Mouse (Mus musculus): ENCODE data around the gene Trex1.

Gene Trex1

GRCm38 (mm10) chr9:109091802-109092201 lies 32.3 kb upstream of the Trex1 start:
- in situ Hi-C loops (cut with MboI, MseI) = loop anchor here (10.0 kb wide), 1 partner anchor 237 kb away; the partner anchor contains the start of gene Slc26a6

DNA sequence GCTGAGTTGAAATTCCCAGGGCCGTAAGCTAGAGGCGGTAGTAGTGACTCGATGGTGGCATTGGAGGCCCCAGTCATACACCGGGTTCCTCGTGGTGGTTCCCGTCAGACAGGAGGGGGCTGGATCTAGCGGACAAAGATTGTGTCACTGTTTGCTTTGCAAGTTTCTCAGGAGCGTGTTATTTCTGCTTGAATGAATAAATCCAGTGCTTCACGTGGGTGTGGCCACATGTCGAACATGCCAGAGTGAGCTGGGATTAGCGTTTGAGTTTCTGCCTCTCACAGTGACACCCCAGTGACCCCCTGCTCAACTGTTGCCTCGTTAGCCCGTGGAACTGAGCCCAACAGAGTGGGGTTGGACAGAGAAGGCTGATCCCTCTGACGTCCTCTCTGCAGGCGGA lies 30.9 kb upstream of the Trex1 start:
- in situ Hi-C loops (cut with MboI, MseI) = loop anchor here (10.0 kb wide), 1 partner anchor 236 kb away; the partner anchor contains the start of gene Slc26a6

DNA sequence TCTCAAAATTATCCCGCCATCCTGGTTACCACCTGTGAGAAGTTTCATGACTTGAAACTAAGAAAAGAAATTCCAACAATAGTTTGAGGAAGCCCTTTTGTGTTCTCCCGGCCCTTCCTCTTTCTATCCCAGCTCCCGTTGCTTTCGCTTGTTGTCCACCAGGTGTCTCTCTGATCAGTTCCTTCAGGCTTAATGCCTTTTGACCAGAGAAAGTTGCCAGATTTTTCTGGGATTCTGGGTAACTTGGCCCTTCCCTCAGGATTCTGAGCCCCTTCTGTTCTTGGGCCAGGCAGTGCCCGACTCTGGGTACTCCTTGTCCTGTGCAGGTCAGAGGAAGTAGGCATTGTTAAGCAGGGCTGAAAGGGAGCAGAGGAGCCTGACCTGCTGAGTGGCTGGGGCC lies 28.5 kb upstream of the Trex1 start:
- in situ Hi-C loops (cut with MboI, MseI) = no loop called here

- in situ Hi-C loops (cut with MboI, MseI) = loop anchor here (5.0 kb wide), 1 partner anchor 37 kb away; no protein-coding TSS in a partner anchor
Observed at GRCm38 (mm10) chr9:109084922-109085321, 25.4 kb upstream of the Trex1 start.

GRCm38 (mm10) chr9:109082124-109082800 lies 22.7 kb upstream of the Trex1 start, which contains the start of the genes Ccdc51 and Tma7:
Ccdc51 (plus strand) TSS chr9:109082493.
Tma7 (minus strand) TSS chr9:109082587.
- in situ Hi-C loops (cut with MboI, MseI) = loop anchor here (5.0 kb wide), 1 partner anchor 40 kb away; no protein-coding TSS in a partner anchor

DNA sequence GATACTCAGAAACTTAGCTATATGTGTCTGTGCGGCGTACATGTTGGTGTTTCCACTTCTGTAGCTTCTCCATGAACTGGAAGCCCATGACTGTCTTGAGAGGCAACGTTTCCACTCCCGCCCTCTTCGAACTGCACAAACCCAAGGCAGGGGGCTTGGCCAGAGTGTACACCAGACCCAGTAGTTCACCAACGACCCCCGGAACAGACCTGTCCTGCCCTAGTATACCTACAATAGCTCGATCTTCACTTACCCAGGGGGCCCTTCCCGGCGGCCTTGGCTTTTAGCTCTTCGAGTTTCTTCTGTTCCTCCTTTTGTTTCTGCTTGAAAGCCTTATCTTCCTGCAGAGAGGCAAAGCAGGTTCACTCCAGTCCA lies 22.2 kb upstream of the Trex1 start:
- in situ Hi-C loops (cut with MboI, MseI) = loop anchor here (5.0 kb wide), 1 partner anchor 41 kb away; no protein-coding TSS in a partner anchor

DNA sequence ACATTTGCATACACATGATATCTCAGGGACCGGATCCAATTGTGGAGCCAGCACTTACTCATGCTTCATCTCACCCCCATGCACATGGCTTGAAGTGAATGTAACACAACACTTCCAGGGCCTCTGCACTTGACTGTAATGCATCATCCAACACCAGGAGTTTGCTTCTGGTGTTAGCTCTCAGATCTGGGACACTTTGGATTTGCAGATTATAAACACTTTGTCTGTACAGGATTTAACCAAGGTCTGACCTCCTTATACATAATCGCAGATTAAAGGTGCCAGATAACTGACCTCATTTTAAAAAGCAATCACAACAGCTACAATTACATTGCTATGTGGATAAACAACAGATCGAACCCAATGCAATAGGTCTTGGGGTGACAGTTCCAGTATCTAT lies 21.0 kb upstream of the Trex1 start:
- in situ Hi-C loops (cut with MboI, MseI) = loop anchor here (5.0 kb wide), 1 partner anchor 42 kb away; no protein-coding TSS in a partner anchor

GRCm38 (mm10) chr9:109073661-109074573 lies 14.4 kb upstream of the Trex1 start, which contains the start of gene Atrip:
Atrip (minus strand) TSS chr9:109074124.
- in situ Hi-C loops (cut with MboI, MseI) = no loop called here

GRCm38 (mm10) chr9:109068095-109068735 lies 8.7 kb upstream of the Trex1 start:
- in situ Hi-C loops (cut with MboI, MseI) = no loop called here

DNA sequence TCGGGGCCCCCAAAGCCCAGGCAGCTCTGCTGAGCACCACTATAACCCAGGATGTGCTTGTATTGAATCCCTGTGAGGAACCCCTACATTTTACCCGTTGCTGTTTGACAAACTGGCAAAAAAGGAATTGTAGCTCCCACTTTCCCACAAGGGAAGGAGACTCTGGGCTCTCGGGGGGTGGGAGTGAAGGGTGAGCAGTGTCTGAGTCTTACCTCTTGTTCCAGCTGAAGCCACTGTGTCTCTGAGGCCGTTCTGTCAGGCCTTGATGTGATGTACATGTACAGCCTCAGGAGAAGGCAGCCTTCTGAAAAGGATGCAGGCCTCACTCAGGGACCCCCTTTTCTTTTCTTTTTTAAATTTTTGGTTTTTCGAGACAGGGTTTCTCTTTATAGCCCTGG lies 1.4 kb upstream of the Trex1 start:
- in situ Hi-C loops (cut with MboI, MseI) = no loop called here

GRCm38 (mm10) chr9:109060184-109060897 lies 807 bp upstream of the Trex1 start:
- in situ Hi-C loops (cut with MboI, MseI) = no loop called here

DNA sequence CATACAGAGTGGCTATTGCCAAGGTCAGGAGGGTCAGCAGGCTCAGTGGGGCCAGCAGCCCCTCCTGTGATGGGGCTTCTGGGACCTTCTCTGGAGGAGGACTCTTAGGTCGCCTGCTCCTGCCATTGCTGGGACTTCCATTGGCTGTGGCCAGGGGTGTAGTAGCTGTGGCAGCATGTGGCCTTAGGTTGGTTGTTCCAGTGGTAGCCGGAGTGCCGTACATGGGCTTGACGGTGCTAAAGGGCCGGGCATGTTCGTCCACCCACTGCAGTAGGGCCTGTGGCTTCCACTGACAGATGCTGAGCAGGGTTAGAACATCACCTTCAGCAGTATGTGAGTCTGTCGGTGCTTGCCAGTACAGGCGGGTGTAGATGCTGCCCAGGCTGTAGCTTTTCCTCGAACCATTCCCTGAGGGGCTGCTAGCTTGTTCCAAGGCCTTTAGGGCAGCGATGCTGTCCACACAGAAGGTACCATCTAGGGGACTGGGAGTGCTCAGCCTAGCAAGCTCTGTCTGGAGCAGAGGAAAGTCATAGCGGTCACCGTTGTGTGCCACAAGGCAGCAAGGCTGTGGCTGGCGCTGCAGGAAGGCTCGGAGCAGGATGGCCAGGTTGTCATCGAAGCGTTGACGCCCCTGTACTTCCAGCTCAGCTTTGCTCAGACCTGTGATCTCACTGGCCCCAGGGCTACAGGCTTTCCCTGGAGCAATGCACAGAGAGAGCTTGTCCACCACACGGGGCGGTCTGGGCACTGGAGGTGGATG lies 1.3 kb downstream of the Trex1 start:
- in situ Hi-C loops (cut with MboI, MseI) = loop anchor here (5.0 to 10.0 kb wide), 2 partner anchors 481 to 1753 kb away; partner anchors contain the start of gene Wdr6

DNA sequence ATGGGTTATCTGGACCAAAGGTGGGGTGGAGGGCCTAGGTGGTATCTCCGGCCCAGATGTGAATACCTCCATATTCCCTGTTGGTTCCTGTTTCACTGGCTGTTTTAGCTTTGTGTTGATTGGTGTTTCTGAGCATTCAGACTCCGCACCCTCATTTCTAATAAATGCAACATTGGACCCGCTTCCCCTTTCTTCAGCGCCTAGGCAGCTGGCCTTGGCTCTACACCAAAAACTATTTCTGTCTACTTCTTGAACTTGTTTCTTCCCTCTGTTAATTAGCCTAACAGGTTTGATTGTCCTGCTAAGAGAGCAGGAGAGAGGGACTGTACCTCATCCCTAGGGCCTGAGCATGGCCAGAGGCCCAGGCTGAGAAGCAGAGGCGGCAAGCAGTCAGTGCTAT lies 2.0 kb downstream of the Trex1 start:
- in situ Hi-C loops (cut with MboI, MseI) = loop anchor here (5.0 to 10.0 kb wide), 2 partner anchors 480 to 1753 kb away; partner anchors contain the start of gene Wdr6

- in situ Hi-C loops (cut with MboI, MseI) = loop anchor here (5.0 to 10.0 kb wide), 2 partner anchors 480 to 1752 kb away; partner anchors contain the start of gene Wdr6
Observed at GRCm38 (mm10) chr9:109056916-109057315, 2.6 kb downstream of the Trex1 start.

GRCm38 (mm10) chr9:109056081-109056690 lies 3.3 kb downstream of the Trex1 start:
- in situ Hi-C loops (cut with MboI, MseI) = loop anchor here (5.0 to 10.0 kb wide), 2 partner anchors 479 to 1751 kb away; partner anchors contain the start of gene Wdr6

DNA sequence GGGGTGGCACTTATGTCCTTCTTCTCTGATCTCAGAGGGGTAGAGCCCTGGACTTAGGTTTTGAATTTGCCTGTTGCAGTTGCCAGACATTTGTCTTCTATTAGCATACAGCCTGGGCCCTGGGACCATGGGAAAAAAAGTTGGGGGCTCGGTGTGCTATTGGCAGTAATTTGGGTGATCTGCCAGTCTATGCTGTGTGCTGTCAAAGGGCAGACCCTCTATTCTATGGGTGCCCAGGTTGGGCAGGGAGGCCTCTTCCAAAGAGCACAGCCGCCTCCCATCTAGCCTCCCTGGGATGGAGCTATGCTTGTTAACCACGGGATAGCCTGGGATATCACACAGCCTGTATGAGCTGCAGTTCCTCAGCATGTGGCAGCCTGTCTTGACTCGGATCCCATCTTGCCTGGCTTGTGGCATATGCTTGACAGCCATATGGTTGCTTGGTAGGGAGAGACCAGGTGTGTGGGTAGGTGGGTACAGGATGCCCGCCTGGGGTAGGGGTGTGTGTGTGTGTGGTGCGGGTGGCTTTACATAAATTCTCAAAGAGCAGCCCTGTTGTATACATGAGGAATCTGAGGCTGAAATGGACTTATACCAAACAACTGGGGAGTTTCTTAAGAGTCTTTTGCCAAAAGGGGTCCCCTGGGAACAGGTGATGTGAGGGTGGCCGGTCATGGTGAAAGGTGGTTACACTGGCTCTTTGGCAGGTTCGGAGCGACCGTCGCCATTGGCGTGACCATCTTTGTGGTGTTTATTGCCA lies 4.1 kb downstream of the Trex1 start:
- in situ Hi-C loops (cut with MboI, MseI) = loop anchor here (5.0 to 10.0 kb wide), 2 partner anchors 478 to 1751 kb away; partner anchors contain the start of gene Wdr6

DNA sequence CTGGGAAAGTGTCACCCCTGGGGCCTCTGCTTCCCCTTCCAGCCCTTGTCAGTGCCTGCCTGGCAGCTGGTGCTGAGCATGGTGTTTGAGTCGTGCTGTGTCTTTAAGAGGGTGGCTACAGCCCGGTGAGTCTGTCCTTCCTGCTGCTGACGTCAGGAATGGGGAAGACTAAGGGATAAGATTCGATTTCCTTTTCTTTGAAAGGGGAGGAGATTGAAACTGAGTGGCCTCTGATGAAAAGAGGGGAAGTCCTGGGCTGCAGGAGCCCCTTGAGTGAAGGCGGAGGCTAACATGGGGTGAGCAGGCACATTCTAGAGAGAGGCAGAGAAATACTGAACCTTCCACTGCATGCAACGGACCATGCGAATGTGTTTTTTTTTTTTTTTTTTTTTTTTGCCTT lies 4.8 kb downstream of the Trex1 start:
- in situ Hi-C loops (cut with MboI, MseI) = loop anchor here (5.0 to 10.0 kb wide), 4 partner anchors 52 to 1750 kb away; partner anchors contain the start of genes Cdc25a and Wdr6

DNA sequence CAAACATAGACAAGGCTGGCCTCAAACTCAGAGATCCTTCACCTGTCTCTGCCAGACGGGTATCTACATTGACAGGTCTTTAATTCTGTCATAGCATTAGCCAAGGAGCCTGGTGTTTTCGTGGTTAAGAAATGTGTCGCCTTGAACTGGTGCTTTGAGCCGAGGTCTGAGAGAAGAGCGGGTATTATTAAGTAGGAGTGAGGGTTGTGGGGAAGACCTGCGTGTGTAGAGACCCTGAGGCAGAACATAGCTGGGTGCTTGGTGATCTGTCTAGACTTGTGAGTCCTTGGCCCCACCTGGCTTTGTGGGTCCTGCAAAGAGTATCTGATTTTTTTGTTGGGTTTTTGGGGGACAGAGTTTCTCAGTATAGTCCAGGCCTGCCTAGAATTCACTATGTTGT lies 5.7 kb downstream of the Trex1 start:
- in situ Hi-C loops (cut with MboI, MseI) = loop anchor here (5.0 to 10.0 kb wide), 3 partner anchors 52 to 1749 kb away; partner anchors contain the start of gene Cdc25a

Measured in regulatory T cell (primary cell).